Mouse (Mus musculus) liver, adult 2 months (tissue): ENCODE results near the gene Dus3l. TPM values are rescaled to one million over a fixed set of nuclear protein-coding genes. Genes with fewer than 3 reads are reported as not detected.

Source experiments
- DNase-seq: peaks from one replicate; pipeline ENCODE4 v3.0.0-alpha.2; 2011; ENCODE audit warnings: low read depth, low spot score; ENCODE audit errors: extremely low read depth
- H3K27ac ChIP-seq: fragments of 200-500 bp; replicated peaks from 2 replicates; pipeline ENCODE4 v1.5.1; 2012; ENCODE audit warnings: low read depth, mild to moderate bottlenecking, control low read depth, inconsistent platforms, low read length; ENCODE audit not compliant: insufficient read depth
- H3K27me3 ChIP-seq: fragments of 200-500 bp; 2 replicates; pipeline ENCODE4 v1.6.1; 2012; ENCODE audit warnings: mild to moderate bottlenecking, moderate library complexity, low read length, inconsistent platforms; ENCODE audit not compliant: control insufficient read depth, insufficient read depth
- H3K36me3 ChIP-seq: fragments of 200-500 bp; 2 replicates; pipeline ENCODE4 v1.6.1; 2012; ENCODE audit warnings: low read length, inconsistent platforms; ENCODE audit not compliant: control insufficient read depth, insufficient read depth
- H3K4me1 ChIP-seq: fragments of 200-500 bp; 2 replicates; pipeline ENCODE4 v1.6.1; 2011; ENCODE audit warnings: low read length; ENCODE audit not compliant: control insufficient read depth, insufficient read depth
- H3K4me3 ChIP-seq: fragments of 200-500 bp; 2 replicates; pipeline ENCODE4 v1.5.1; 2011; ENCODE audit warnings: low read depth, mild to moderate bottlenecking, control low read depth, low read length, moderate library complexity; ENCODE audit not compliant: insufficient read depth
- H3K79me2 ChIP-seq: fragments of 200-500 bp; 2 replicates; pipeline ENCODE4 v1.6.1; 2012; ENCODE audit warnings: inconsistent platforms, mild to moderate bottlenecking, low read length, moderate library complexity; ENCODE audit not compliant: control insufficient read depth, insufficient read depth
- H3K9ac ChIP-seq: fragments of 200-500 bp; 2 replicates; pipeline ENCODE4 v1.6.1; 2012; ENCODE audit warnings: low read depth, mild to moderate bottlenecking, control low read depth, inconsistent platforms, low read length
- CTCF ChIP-seq: fragments of 200-500 bp; IDR thresholded peaks from 2 replicates; pipeline ENCODE4 v1.5.1; 2011; ENCODE audit warnings: low read depth, low read length, control low read depth
- POLR2A ChIP-seq: fragments of 200-500 bp; IDR thresholded peaks from 2 replicates; pipeline ENCODE4 v1.6.1; 2011; ENCODE audit warnings: low read length, control low read depth; ENCODE audit not compliant: insufficient read depth; ENCODE audit errors: extremely low read depth
- WGBS: fragments of 180-500 bp; shearing (Covaris S2); methylation state at CpG from one replicate; pipeline ENCODE4 v1.1.7; 2018; 5-methylcytosine and 5-hydroxymethylcytosine counted together
- polyA plus RNA-seq: library from polyadenylated mRNA; depleted of rRNA; stranded (reverse); fragments of >200 nt; gene quantifications from 2 replicates; pipeline ENCODE4 v1.2.3, GENCODE M21; 2012
- total RNA-seq: library from RNA; depleted of rRNA; stranded (reverse); fragments of >200 nt; gene quantifications from 2 replicates; pipeline ENCODE4 v1.2.3, GENCODE M21; 2014

Dus3l gene
- total and polyA plus RNA-seq, 2 experiments, result 7.2 to 25.7 TPM

DNA sequence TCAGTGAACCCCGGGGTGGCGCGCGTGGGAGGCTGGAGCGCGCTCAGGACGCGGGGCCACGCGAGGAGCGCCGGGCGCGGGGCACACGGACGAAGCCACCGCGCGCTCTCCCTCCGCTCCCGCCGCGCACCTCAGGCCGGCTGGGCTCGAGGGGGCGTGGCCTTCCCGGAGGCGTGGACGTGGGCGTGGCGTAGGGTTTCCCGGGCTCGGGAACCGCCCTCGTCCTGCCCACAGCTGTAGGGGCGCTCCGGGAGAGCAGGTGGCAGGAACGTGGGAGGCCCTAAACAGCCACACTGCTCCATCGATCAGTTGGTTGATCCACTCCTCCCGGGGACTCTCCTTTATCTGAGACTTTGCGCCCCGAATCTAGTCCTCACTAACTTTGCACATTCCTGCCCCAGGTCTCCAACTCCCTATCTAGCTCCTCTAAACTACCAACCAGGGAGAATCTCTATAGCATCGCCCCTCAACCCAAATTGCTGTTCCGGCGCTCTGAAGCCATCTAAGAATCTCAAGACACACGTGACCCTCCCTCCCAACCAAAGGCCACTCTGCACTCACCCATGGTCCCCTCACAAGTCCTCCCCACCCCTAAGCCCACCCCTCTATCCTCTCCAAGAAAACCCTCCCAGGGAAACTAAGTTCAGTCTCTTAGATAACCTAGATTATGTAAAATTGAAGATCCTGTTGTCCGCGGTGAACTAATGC lies 7.0 kb upstream of the Dus3l start, which contains the start of gene Nrtn:
Gene Nrtn, minus strand, starts transcription at position 115 of the 708 bp plus-strand sequence.
- Histone ChIP-seq H3K36me3 (no peaks in the 10 kb centered on the region), H3K4me3 (peak within 1 kb of the TSS; percentile 53; the same call in 1 of the 2 replicates), H3K9ac (peak within 1 kb of the TSS; percentile 79), H3K79me2 (no peaks in the 10 kb centered on the region), H3K27me3 (peaks cover 2% of the 10 kb centered on the region; the same call in 1 of the 2 replicates), H3K4me1 (peaks cover 9% of the 10 kb centered on the region), H3K27ac (no peak within 1 kb of the TSS)
- DNase-seq, result peak; percentile 62
- TF ChIP-seq POLR2A (no peak), CTCF (no peak)
- WGBS, result 1% methylated on average over 48 of the region's 48 CpGs

DNA sequence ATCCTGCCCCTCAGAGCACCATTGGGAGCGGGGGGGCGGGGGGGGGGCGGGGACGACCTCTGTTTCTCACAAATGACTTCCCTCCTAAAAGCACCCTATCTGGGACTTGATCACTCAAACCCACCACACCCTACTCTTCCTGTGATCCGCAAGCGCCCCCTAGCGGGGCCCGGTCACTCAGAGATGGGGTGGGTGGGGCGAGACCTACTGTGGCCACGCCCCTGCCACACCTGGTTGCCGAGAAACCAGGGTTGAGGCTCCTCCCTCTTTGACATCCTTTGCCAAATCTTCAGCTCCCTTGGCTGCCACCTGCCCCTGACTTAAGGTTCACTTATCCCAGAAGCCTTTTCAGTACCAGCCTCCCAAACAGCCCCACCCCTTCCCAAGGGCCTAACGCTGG lies 6.4 kb upstream of the Dus3l start:
- no peaks in the 10 kb centered on the region for H3K79me2 ChIP-seq
- 8% methylated on average over 12 of the region's 12 CpGs for WGBS
- H3K36me3 ChIP-seq, result no peaks in the 10 kb centered on the region
- H3K27ac ChIP-seq, result no peak overlapping the region
- H3K4me3 ChIP-seq, result no peak overlapping the region
- H3K4me1 ChIP-seq, result peaks cover 9% of the 10 kb centered on the region
- no peaks in the 10 kb centered on the region; the same call in 1 of the 2 replicates for H3K27me3 ChIP-seq
- H3K9ac ChIP-seq, result no peak overlapping the region
- peak; percentile 55 for TF ChIP-seq CTCF
- TF ChIP-seq POLR2A, result no peak
- peak; percentile 33 for DNase-seq

DNA sequence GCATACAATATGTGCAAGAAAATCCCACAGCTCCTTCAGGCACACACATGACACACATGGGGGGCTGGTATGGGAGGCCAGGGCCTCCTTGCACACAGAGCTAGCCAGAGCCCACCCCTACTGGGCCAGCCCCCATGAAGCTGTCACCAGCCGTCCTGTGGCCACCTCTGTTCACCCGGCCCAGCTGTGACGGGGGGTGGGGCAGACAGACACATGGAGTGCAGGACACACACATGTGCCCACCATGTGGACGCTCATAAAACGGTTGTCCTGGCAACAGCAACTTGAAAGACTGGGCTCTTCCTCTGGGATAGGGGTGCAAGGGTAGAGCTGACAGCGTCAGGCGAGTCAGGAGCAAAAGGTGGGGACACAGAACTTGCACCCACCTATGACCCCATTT lies 5.3 kb upstream of the Dus3l start:
- peaks cover 10% of the 10 kb centered on the region for H3K4me1 ChIP-seq
- 84% methylated on average over 7 of the region's 7 CpGs for WGBS
- no peak overlapping the region for H3K4me3 ChIP-seq
- no peak for TF ChIP-seq POLR2A
- TF ChIP-seq CTCF, result no peak
- H3K27me3 ChIP-seq, result no peaks in the 10 kb centered on the region; the same call in 1 of the 2 replicates
- no peaks in the 10 kb centered on the region for H3K79me2 ChIP-seq
- DNase-seq, result no peak
- H3K9ac ChIP-seq, result no peak overlapping the region
- no peak overlapping the region for H3K27ac ChIP-seq
- no peaks in the 10 kb centered on the region for H3K36me3 ChIP-seq

DNA sequence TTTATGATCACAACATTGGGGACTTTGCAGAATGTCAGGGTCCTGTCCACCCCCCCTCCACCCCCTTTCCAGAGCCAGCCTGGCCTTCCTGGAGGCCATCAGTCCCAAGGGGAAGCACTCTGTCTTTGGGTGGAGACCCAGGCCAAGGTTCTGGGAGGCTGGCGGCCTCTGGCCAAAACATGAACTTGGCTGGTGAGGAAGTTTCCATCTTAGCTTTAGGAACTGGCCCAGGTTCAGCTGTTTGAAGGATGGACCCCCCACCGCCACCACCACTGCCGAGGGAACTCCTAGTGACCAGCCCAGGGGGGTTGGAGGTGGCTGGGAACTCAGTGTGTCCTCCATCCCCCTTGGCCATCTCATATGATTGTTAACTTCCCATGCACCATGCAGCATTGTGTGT lies 3.5 kb upstream of the Dus3l start:
- no peak for DNase-seq
- Histone ChIP-seq H3K79me2 (no peaks in the 10 kb centered on the region), H3K27ac (no peak overlapping the region), H3K4me3 (no peak overlapping the region), H3K9ac (no peak overlapping the region), H3K36me3 (no peaks in the 10 kb centered on the region), H3K27me3 (no peaks in the 10 kb centered on the region), H3K4me1 (peaks cover 15% of the 10 kb centered on the region)
- 82% methylated on average over 3 of the region's 3 CpGs for WGBS
- TF ChIP-seq CTCF (no peak), POLR2A (no peak)

DNA sequence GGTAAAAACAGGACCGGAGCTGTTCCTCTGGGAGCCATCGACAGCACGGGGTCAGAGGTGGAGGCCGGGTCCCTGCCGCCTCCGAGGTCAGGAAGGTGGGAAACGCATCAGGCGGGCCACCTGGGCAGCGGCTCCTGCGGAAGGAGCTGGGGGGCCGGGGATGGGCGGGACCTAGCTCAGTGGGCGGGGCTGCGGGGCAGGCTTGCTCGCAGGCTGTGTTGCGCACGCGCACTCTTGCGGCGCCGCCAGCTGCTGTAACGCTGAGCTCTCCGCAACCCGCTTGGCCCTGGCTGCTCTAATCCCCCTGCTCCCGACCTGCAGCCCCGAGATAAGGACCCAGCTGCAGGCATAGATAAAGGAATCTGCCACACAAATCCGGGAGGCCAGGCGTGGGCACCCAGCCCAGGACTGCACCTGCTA lies 2.6 kb upstream of the Dus3l start:
- peak; percentile 57 for DNase-seq
- Histone ChIP-seq H3K4me3 (peak overlapping the region; percentile 73), H3K36me3 (no peaks in the 10 kb centered on the region), H3K27me3 (no peaks in the 10 kb centered on the region), H3K4me1 (peaks cover 15% of the 10 kb centered on the region), H3K27ac (peak overlapping the region; percentile 57; the same call in 1 of the 2 replicates), H3K9ac (peak overlapping the region; percentile 75), H3K79me2 (no peaks in the 10 kb centered on the region)
- WGBS, result under 1% methylated on average over 28 of the region's 28 CpGs
- TF ChIP-seq POLR2A, result peak; percentile 84; the same call in 1 of the 2 replicates
- TF ChIP-seq CTCF, result no peak
